Comparison of ENCODE assay signal across 1 mouse cellular context in genomic region chr17:85986624-85987023, GRCm38 (mm10).
TF ChIP-seq lines count a peak whose summit lies in the region.

No protein-coding gene starts in this region.

TF ChIP-seq in CH12.LX, 34 proteins besides CTCF, POLR2A, EP300 and RAD21 (continued from another document):
- TF ChIP-seq ZKSCAN1 (IDR thresholded peaks at IDR 0.05; ENCODE audit: borderline replicate concordance, low read depth, low read length) (no peak), POLR2AphosphoS2 (IDR thresholded peaks at IDR 0.05; ENCODE audit: low read depth, low read length) (no peak), ZNF384 (IDR thresholded peaks at IDR 0.05; ENCODE audit: low read depth, low read length) (no peak), E2F4 (IDR thresholded peaks at IDR 0.05; ENCODE audit: insufficient replicate concordance, low read depth, low read length) (no peak), NRF1 (IDR thresholded peaks at IDR 0.05; ENCODE audit: low read depth, low read length) (no peak), JUND (conservative IDR thresholded peaks at IDR 0.05; ENCODE audit: low read depth, low read length) (peak; percentile 18; the same call in 1 of the 2 replicates), ZMIZ1 (IDR thresholded peaks at IDR 0.05; ENCODE audit: low read depth, low read length) (no peak), CHD1 (IDR thresholded peaks at IDR 0.05; ENCODE audit: low read depth, low read length) (no peak; the same call in 1 of the 2 replicates), TCF12 (IDR thresholded peaks at IDR 0.05; ENCODE audit: low read depth, low read length) (peak; percentile 55; the same call in 1 of the 2 replicates), NELFE (IDR thresholded peaks at IDR 0.05; ENCODE audit: low read depth, low read length) (no peak), IRF4 (IDR thresholded peaks at IDR 0.05; ENCODE audit: low read depth, low read length) (peak; percentile 88), MYC (IDR thresholded peaks at IDR 0.05; ENCODE audit: low read depth, low read length) (0 out of 2 replicates have a peak, but pooled peaks have one; percentile 17)
TF ChIP-seq in CH12.LX: peak in this region for 13.
